Mouse (Mus musculus) midbrain, embryonic 13.5 days (tissue): Measurements from ENCODE around the gene Akap10. TPM values are rescaled to one million over a fixed set of nuclear protein-coding genes. Genes with fewer than 3 reads are reported as not detected.
"Not testable (repeated sequence)": the region's sequence is repeated elsewhere in the genome, so short reads cannot be mapped to it uniquely, and the experiment has no call there.

Experiments used
- ATAC-seq: fragments of 200-750 bp; cut with Nextera tagmentation; 2 replicates; pipeline ENCODE4 v1.8.0; 2017; ENCODE audit warnings: mild to moderate bottlenecking, moderate TSS enrichment, moderate library complexity
- H3K27ac ChIP-seq: fragments of 300-500 bp; sonication (generic); 2 replicates; pipeline ENCODE4 v1.5.1; 2015; ENCODE audit warnings: inconsistent platforms, mild to moderate bottlenecking, moderate library complexity
- H3K27me3 ChIP-seq: fragments of 300-500 bp; sonication (generic); 2 replicates; pipeline ENCODE4 v1.6.1; 2015; ENCODE audit warnings: mild to moderate bottlenecking, inconsistent platforms
- H3K36me3 ChIP-seq: fragments of 300-500 bp; sonication (generic); 2 replicates; pipeline ENCODE4 v1.6.1; 2015; ENCODE audit warnings: mild to moderate bottlenecking, inconsistent platforms
- H3K4me1 ChIP-seq: fragments of 300-500 bp; sonication (generic); replicated peaks from 2 replicates; pipeline ENCODE4 v1.6.1; 2015; ENCODE audit warnings: inconsistent platforms
- H3K4me2 ChIP-seq: fragments of 300-500 bp; sonication (generic); replicated peaks from 2 replicates; pipeline ENCODE4 v1.6.1; 2015; ENCODE audit warnings: moderate library complexity, mild to moderate bottlenecking, inconsistent platforms
- H3K4me3 ChIP-seq: fragments of 300-500 bp; sonication (generic); replicated peaks from 2 replicates; pipeline ENCODE4 v1.5.1; 2015; ENCODE audit warnings: mild to moderate bottlenecking, inconsistent platforms
- H3K9ac ChIP-seq: fragments of 300-500 bp; sonication (generic); replicated peaks from 2 replicates; pipeline ENCODE4 v1.6.1; 2015; ENCODE audit warnings: mild to moderate bottlenecking, inconsistent platforms
- H3K9me3 ChIP-seq: fragments of 300-500 bp; sonication (generic); 2 replicates; pipeline ENCODE4 v1.6.1; 2016; ENCODE audit warnings: mild to moderate bottlenecking, inconsistent platforms
- WGBS: fragments of 180-500 bp; shearing (Covaris S2); methylation state at CpG from one replicate; pipeline ENCODE4 v1.1.7; 2015; 5-methylcytosine and 5-hydroxymethylcytosine counted together
- polyA plus RNA-seq: library from polyadenylated mRNA; unstranded; fragments of >200 nt; fragmentation: Nextera tagmentation; extraction: Ambion mirVana; gene quantifications from 2 replicates; pipeline ENCODE4 v1.2.1, GENCODE M21; 2015

Akap10 gene
- 13.7 and 16.1 TPM in 2 replicates for polyA plus RNA-seq

GRCm38 (mm10) chr11:61930098-61930517 is at the start of gene Akap10:
Akap10 (minus strand) TSS chr11:61930252.
- peak within 1 kb of the TSS; percentile 82 for H3K9ac ChIP-seq
- under 1% methylated on average over 43 of the region's 43 CpGs for WGBS
- no peaks in the 10 kb centered on the region for H3K36me3 ChIP-seq
- peak within 1 kb of the TSS; percentile 82 for H3K4me3 ChIP-seq
- H3K4me1 ChIP-seq = peaks cover 27% of the 10 kb centered on the region
- H3K9me3 ChIP-seq = no peaks in the 10 kb centered on the region
- peak within 1 kb of the TSS; percentile 96 for H3K27ac ChIP-seq
- ATAC-seq = peak; percentile 96
- H3K27me3 ChIP-seq = no peaks in the 10 kb centered on the region
- H3K4me2 ChIP-seq = peak within 1 kb of the TSS; percentile 56

GRCm38 (mm10) chr11:61975783-61976182 is 45.7 kb upstream of the Akap10 start:
- H3K9ac ChIP-seq = no peak overlapping the region
- H3K4me1 ChIP-seq = 0 out of 2 replicates have a peak, but pooled peaks cover 3% of the 10 kb centered on the region
- H3K36me3 ChIP-seq = no peaks in the 10 kb centered on the region
- H3K27ac ChIP-seq = no peak overlapping the region
- ATAC-seq = no peak
- WGBS = 78% methylated on average over 1 of the region's 1 CpGs
- H3K4me2 ChIP-seq = no peak overlapping the region
- H3K27me3 ChIP-seq = no peaks in the 10 kb centered on the region
- H3K9me3 ChIP-seq = no peaks in the 10 kb centered on the region
- no peak overlapping the region for H3K4me3 ChIP-seq

- 70% methylated on average over 13 of the region's 13 CpGs for WGBS
- 0 out of 2 replicates have a peak, but pooled peaks cover 3% of the 10 kb centered on the region for H3K4me1 ChIP-seq
- no peak overlapping the region for H3K4me3 ChIP-seq
- no peak overlapping the region for H3K4me2 ChIP-seq
- H3K9ac ChIP-seq = no peak overlapping the region
- ATAC-seq = no peak
- H3K27me3 ChIP-seq = no peaks in the 10 kb centered on the region
- no peaks in the 10 kb centered on the region for H3K9me3 ChIP-seq
- no peak overlapping the region for H3K27ac ChIP-seq
- H3K36me3 ChIP-seq = no peaks in the 10 kb centered on the region
Measured at GRCm38 (mm10) chr11:61974106-61974707, 44.2 kb upstream of the Akap10 start.

GRCm38 (mm10) chr11:61971441-61972221 is 41.6 kb upstream of the Akap10 start:
- Histone ChIP-seq H3K27me3 (no peaks in the 10 kb centered on the region), H3K4me3 (no peak overlapping the region), H3K9me3 (no peaks in the 10 kb centered on the region), H3K4me1 (0 out of 2 replicates have a peak, but pooled peaks cover 3% of the 10 kb centered on the region), H3K9ac (no peak overlapping the region), H3K27ac (no peak overlapping the region), H3K36me3 (no peaks in the 10 kb centered on the region), H3K4me2 (no peak overlapping the region)
- ATAC-seq = no peak
- WGBS = 70% methylated on average over 7 of the region's 7 CpGs

GRCm38 (mm10) chr11:61970901-61971300 is 40.8 kb upstream of the Akap10 start:
- Histone ChIP-seq H3K36me3 (no peaks in the 10 kb centered on the region), H3K27me3 (no peaks in the 10 kb centered on the region), H3K27ac (no peak overlapping the region), H3K4me2 (no peak overlapping the region), H3K4me1 (0 out of 2 replicates have a peak, but pooled peaks cover 3% of the 10 kb centered on the region), H3K9ac (no peak overlapping the region), H3K9me3 (no peaks in the 10 kb centered on the region), H3K4me3 (no peak overlapping the region)
- ATAC-seq = no peak
- 72% methylated on average over 5 of the region's 5 CpGs for WGBS

- H3K9me3 ChIP-seq = no peaks in the 10 kb centered on the region
- H3K4me1 ChIP-seq = 0 out of 2 replicates have a peak, but pooled peaks cover under 1% of the 10 kb centered on the region
- H3K27ac ChIP-seq = no peak overlapping the region
- H3K27me3 ChIP-seq = no peaks in the 10 kb centered on the region
- H3K9ac ChIP-seq = no peak overlapping the region
- 95% methylated on average over 2 of the region's 2 CpGs for WGBS
- ATAC-seq = no peak
- no peak overlapping the region for H3K4me3 ChIP-seq
- no peaks in the 10 kb centered on the region for H3K36me3 ChIP-seq
- no peak overlapping the region for H3K4me2 ChIP-seq
Measured at GRCm38 (mm10) chr11:61968875-61969274, 38.8 kb upstream of the Akap10 start.

GRCm38 (mm10) chr11:61967034-61967433 is 37.0 kb upstream of the Akap10 start:
- no peaks in the 10 kb centered on the region for H3K9me3 ChIP-seq
- H3K27ac ChIP-seq = no peak overlapping the region
- H3K4me2 ChIP-seq = no peak overlapping the region
- no peak for ATAC-seq
- no peaks in the 10 kb centered on the region for H3K4me1 ChIP-seq
- WGBS = 88% methylated on average over 8 of the region's 8 CpGs
- no peak overlapping the region for H3K9ac ChIP-seq
- H3K27me3 ChIP-seq = no peaks in the 10 kb centered on the region
- H3K36me3 ChIP-seq = no peaks in the 10 kb centered on the region
- no peak overlapping the region for H3K4me3 ChIP-seq

GRCm38 (mm10) chr11:61964611-61965010 is 34.6 kb upstream of the Akap10 start:
- no peaks in the 10 kb centered on the region for H3K27me3 ChIP-seq
- H3K9me3 ChIP-seq = no peaks in the 10 kb centered on the region
- H3K36me3 ChIP-seq = no peaks in the 10 kb centered on the region
- no peak overlapping the region for H3K9ac ChIP-seq
- no peak overlapping the region for H3K4me3 ChIP-seq
- H3K27ac ChIP-seq = no peak overlapping the region
- WGBS = 86% methylated on average over 5 of the region's 5 CpGs
- no peak for ATAC-seq
- no peak overlapping the region for H3K4me2 ChIP-seq
- no peaks in the 10 kb centered on the region for H3K4me1 ChIP-seq

- Histone ChIP-seq H3K27ac (no peak overlapping the region), H3K9me3 (no peaks in the 10 kb centered on the region), H3K4me2 (no peak overlapping the region), H3K36me3 (no peaks in the 10 kb centered on the region), H3K4me3 (no peak overlapping the region), H3K4me1 (no peaks in the 10 kb centered on the region), H3K9ac (no peak overlapping the region), H3K27me3 (peaks cover 8% of the 10 kb centered on the region; the same call in 1 of the 2 replicates)
- ATAC-seq = no peak
- 80% methylated on average over 3 of the region's 3 CpGs for WGBS
Measured at GRCm38 (mm10) chr11:61963193-61963592, 33.1 kb upstream of the Akap10 start.

GRCm38 (mm10) chr11:61962684-61963083 is 32.6 kb upstream of the Akap10 start:
- Histone ChIP-seq H3K4me3 (no peak overlapping the region), H3K27me3 (peaks cover 13% of the 10 kb centered on the region), H3K4me1 (no peaks in the 10 kb centered on the region), H3K4me2 (no peak overlapping the region), H3K9me3 (no peaks in the 10 kb centered on the region), H3K36me3 (no peaks in the 10 kb centered on the region), H3K27ac (no peak overlapping the region), H3K9ac (no peak overlapping the region)
- WGBS = 86% methylated on average over 6 of the region's 6 CpGs
- no peak for ATAC-seq

- Histone ChIP-seq H3K4me2 (no peak overlapping the region), H3K4me3 (no peak overlapping the region), H3K9me3 (no peaks in the 10 kb centered on the region), H3K9ac (no peak overlapping the region), H3K36me3 (no peaks in the 10 kb centered on the region), H3K4me1 (no peaks in the 10 kb centered on the region), H3K27ac (no peak overlapping the region), H3K27me3 (peaks cover 14% of the 10 kb centered on the region)
- no peak for ATAC-seq
- WGBS = 87% methylated on average over 2 of the region's 2 CpGs
Measured at GRCm38 (mm10) chr11:61960096-61960495, 30.0 kb upstream of the Akap10 start.

- H3K9ac ChIP-seq, H3K4me3 ChIP-seq, H3K9me3 ChIP-seq, H3K4me2 ChIP-seq, H3K36me3 ChIP-seq, H3K4me1 ChIP-seq, ATAC-seq, H3K27ac ChIP-seq: not testable (repeated sequence)
- peaks cover 14% of the 10 kb centered on the region for H3K27me3 ChIP-seq
- WGBS = 63% methylated on average over 6 of the region's 6 CpGs
Measured at GRCm38 (mm10) chr11:61958706-61959105, 28.7 kb upstream of the Akap10 start.
